Mouse (Mus musculus): ENCODE measurements around the gene Gtf3c4. TPM values are rescaled to one million over a fixed set of nuclear protein-coding genes. Genes with fewer than 3 reads are reported as not detected.

The Gtf3c4 gene
- 2.1 and 2.6 TPM in 2 replicates for polyA plus RNA-seq (2012; rRNA removed)

DNA sequence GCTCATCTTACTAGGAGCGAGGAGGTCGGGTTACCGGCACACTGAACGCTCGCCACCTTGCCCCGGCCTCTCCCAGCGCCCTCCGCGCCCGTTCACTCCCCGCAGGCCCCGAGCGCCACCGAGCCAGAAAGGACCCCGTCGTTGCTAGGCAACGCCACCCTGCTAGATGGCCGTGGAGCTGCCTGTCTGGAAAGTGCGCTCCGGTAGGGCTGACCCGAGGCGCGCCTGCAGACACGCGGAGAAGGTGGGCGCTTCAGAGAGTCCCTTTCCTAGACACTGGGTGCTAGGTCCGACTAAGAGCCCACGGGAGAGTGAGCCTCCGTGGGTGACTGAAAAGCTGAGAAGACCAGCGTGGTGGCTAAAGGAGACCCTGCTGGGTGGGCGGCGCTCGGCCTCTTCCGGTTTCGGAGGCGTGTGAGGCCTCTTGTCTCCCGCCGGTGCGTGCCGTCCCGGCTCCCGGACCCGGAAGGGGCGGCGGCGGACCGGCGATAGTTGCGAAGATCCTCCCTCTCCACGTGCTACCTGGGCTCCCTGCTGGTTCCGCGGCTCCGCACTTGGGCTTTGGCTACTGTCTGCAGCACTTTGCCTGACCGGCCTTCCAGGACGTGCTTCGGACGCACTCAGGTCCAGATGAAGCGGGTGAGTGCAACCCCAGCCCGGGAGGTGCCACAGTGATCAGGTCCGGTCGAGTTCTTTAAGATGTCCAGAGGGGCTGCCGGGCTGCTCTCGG, at the start of gene Gtf3c4, which contains the start of gene Ddx31:
Gene Gtf3c4, minus strand, starts transcription at position 139 of the 730 bp plus-strand sequence.
Gene Ddx31, plus strand, starts transcription at position 185 of the 730 bp plus-strand sequence.

Other genes with a start within 250 kb of the Gtf3c4 start
- 0.58 and 0.78 TPM in 2 replicates for gene Gfi1b, start 218.4 kb downstream of the Gtf3c4 start, polyA plus RNA-seq (2012; rRNA removed)
- 2.8 and 4.8 TPM in 2 replicates for gene Tsc1, start 199.1 kb downstream of the Gtf3c4 start, polyA plus RNA-seq (2012; rRNA removed)
- 0.35 and 0.47 TPM in 2 replicates for gene Spaca9, start 140.6 kb downstream of the Gtf3c4 start, polyA plus RNA-seq (2012; rRNA removed)
- gene Ak8, start 140.2 kb downstream of the Gtf3c4 start, polyA plus RNA-seq (2012; rRNA removed): 0.08 and 0.12 TPM in 2 replicates
- 1.6 and 2.5 TPM in 2 replicates for gene Ddx31, start within 50 bp of the Gtf3c4 start, polyA plus RNA-seq (2012; rRNA removed)
- gene Barhl1, start 76.3 kb upstream of the Gtf3c4 start, polyA plus RNA-seq (2012; rRNA removed): not detected in 2 replicates
- not detected in 2 replicates for gene Cfap77, start 214.7 kb upstream of the Gtf3c4 start, polyA plus RNA-seq (2012; rRNA removed)
- 0.87 and 1.4 TPM in 2 replicates for gene Ttf1, start 219.9 kb upstream of the Gtf3c4 start, polyA plus RNA-seq (2012; rRNA removed)

Data from stomach, adult 2 months (tissue).